Mouse (Mus musculus): ENCODE measurements around the gene Foxp1. TPM values are rescaled to one million over a fixed set of nuclear protein-coding genes. Genes with fewer than 3 reads are reported as not detected.

Gene Foxp1
- polyA plus RNA-seq, 1 experiment: 73.4 TPM

- Histone ChIP-seq H3K4me1 (ENCODE audit: control insufficient read depth, insufficient read depth, low read length) (peaks cover 12% of the 10 kb centered on the region), H3K27ac (ENCODE audit: insufficient read depth, low read depth, low read length) (no peak overlapping the region), H3K4me3 (ENCODE audit: insufficient read depth, low read length) (no peak overlapping the region)
- TF ChIP-seq CTCF (IDR thresholded peaks at IDR 0.05; ENCODE audit: low read depth, low read length) (no peak), POLR2A (IDR thresholded peaks at IDR 0.05; ENCODE audit: borderline replicate concordance, low read depth, low read length) (no peak)
Observed at GRCm38 (mm10) chr6:99300235-99300634, 222.3 kb downstream of the Foxp1 start.

DNA sequence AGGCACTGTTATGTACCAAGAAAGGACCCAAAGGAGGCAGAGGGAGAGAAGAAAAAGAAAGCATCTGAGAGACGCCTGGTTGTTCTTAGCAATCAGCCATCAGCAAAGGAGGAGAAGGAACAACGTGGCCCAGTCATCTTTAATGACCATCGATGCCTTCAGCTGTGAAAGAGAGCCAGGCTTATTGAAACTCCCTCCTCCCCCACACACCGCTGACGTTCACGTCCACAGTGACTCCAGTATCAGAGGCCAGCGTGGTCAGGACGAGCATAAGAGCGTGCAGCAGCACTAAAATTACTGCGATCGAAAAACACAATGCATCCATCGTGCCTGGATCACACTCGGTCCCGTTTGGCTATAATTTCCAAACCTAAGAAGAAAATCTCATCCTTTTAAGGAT is 223.3 kb downstream of the Foxp1 start:
- TF ChIP-seq CTCF (IDR thresholded peaks at IDR 0.05; ENCODE audit: low read depth, low read length) (no peak), POLR2A (IDR thresholded peaks at IDR 0.05; ENCODE audit: borderline replicate concordance, low read depth, low read length) (no peak)
- Histone ChIP-seq H3K27ac (ENCODE audit: insufficient read depth, low read depth, low read length) (no peak overlapping the region), H3K4me3 (ENCODE audit: insufficient read depth, low read length) (no peak overlapping the region), H3K4me1 (ENCODE audit: control insufficient read depth, insufficient read depth, low read length) (peaks cover 12% of the 10 kb centered on the region)

DNA sequence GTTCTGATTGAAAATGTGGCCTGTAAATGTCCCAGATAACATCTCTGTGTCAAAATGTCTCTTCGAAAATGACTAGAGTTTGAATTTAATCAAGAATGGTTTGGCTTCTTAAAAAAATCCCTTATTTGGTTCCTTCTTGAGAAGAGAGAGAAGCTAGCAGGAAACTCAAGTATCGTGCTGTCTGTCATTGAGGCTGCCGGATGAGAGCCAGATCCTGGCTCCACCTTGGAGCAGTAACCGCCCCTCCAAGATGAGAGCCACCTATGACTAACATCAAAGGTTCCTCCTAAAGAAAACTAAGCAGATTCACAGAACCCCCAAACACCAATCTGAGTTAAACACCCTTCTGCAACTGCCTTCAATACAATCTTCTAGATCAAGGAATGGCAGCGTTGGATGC is 225.0 kb downstream of the Foxp1 start:
- H3K4me3 ChIP-seq (ENCODE audit: insufficient read depth, low read length): no peak overlapping the region
- peaks cover 9% of the 10 kb centered on the region for H3K4me1 ChIP-seq (ENCODE audit: control insufficient read depth, insufficient read depth, low read length)
- TF ChIP-seq CTCF (IDR thresholded peaks at IDR 0.05; ENCODE audit: low read depth, low read length): no peak
- no peak for TF ChIP-seq POLR2A (IDR thresholded peaks at IDR 0.05; ENCODE audit: borderline replicate concordance, low read depth, low read length)
- H3K27ac ChIP-seq (ENCODE audit: insufficient read depth, low read depth, low read length): no peak overlapping the region

- H3K4me1 ChIP-seq (ENCODE audit: control insufficient read depth, insufficient read depth, low read length): peaks cover 7% of the 10 kb centered on the region
- H3K4me3 ChIP-seq (ENCODE audit: insufficient read depth, low read length): no peak overlapping the region
- H3K27ac ChIP-seq (ENCODE audit: insufficient read depth, low read depth, low read length): no peak overlapping the region
- TF ChIP-seq CTCF (IDR thresholded peaks at IDR 0.05; ENCODE audit: low read depth, low read length): no peak
- no peak for TF ChIP-seq POLR2A (IDR thresholded peaks at IDR 0.05; ENCODE audit: borderline replicate concordance, low read depth, low read length)
Observed at GRCm38 (mm10) chr6:99295495-99295894, 227.0 kb downstream of the Foxp1 start.

DNA sequence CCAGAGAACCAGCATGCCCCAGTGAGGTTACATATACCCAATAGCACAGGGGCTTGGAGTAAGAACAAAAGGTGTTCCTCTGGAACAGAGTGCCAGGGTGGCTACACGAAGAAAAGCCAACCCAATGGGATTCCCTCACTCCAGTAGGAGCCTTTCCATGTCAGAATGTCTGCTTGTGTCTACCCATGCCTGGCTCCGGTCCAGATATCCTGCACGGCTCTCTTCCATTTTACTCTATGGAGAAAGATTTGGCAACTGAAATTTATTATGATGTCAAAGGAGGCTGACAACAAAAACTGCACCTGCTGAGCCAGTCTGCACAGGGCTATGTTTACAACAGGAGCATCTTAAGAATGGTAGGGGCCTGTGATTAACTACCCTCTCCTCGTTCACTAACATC is 233.3 kb downstream of the Foxp1 start:
- Histone ChIP-seq H3K4me1 (ENCODE audit: control insufficient read depth, insufficient read depth, low read length) (no peaks in the 10 kb centered on the region), H3K4me3 (ENCODE audit: insufficient read depth, low read length) (no peak overlapping the region), H3K27ac (ENCODE audit: insufficient read depth, low read depth, low read length) (no peak overlapping the region)
- TF ChIP-seq CTCF (IDR thresholded peaks at IDR 0.05; ENCODE audit: low read depth, low read length) (no peak), POLR2A (IDR thresholded peaks at IDR 0.05; ENCODE audit: borderline replicate concordance, low read depth, low read length) (no peak)

- H3K27ac ChIP-seq (ENCODE audit: insufficient read depth, low read depth, low read length): no peak overlapping the region
- no peaks in the 10 kb centered on the region for H3K4me1 ChIP-seq (ENCODE audit: control insufficient read depth, insufficient read depth, low read length)
- TF ChIP-seq CTCF (IDR thresholded peaks at IDR 0.05; ENCODE audit: low read depth, low read length) (no peak), POLR2A (IDR thresholded peaks at IDR 0.05; ENCODE audit: borderline replicate concordance, low read depth, low read length) (no peak)
- no peak overlapping the region for H3K4me3 ChIP-seq (ENCODE audit: insufficient read depth, low read length)
Observed at GRCm38 (mm10) chr6:99285026-99285425, 237.5 kb downstream of the Foxp1 start.

- Histone ChIP-seq H3K4me3 (ENCODE audit: insufficient read depth, low read length) (no peak overlapping the region), H3K27ac (ENCODE audit: insufficient read depth, low read depth, low read length) (no peak overlapping the region), H3K4me1 (ENCODE audit: control insufficient read depth, insufficient read depth, low read length) (no peaks in the 10 kb centered on the region)
- TF ChIP-seq CTCF (IDR thresholded peaks at IDR 0.05; ENCODE audit: low read depth, low read length): no peak
- TF ChIP-seq POLR2A (IDR thresholded peaks at IDR 0.05; ENCODE audit: borderline replicate concordance, low read depth, low read length): no peak
Observed at GRCm38 (mm10) chr6:99284019-99284418, 238.5 kb downstream of the Foxp1 start.

DNA sequence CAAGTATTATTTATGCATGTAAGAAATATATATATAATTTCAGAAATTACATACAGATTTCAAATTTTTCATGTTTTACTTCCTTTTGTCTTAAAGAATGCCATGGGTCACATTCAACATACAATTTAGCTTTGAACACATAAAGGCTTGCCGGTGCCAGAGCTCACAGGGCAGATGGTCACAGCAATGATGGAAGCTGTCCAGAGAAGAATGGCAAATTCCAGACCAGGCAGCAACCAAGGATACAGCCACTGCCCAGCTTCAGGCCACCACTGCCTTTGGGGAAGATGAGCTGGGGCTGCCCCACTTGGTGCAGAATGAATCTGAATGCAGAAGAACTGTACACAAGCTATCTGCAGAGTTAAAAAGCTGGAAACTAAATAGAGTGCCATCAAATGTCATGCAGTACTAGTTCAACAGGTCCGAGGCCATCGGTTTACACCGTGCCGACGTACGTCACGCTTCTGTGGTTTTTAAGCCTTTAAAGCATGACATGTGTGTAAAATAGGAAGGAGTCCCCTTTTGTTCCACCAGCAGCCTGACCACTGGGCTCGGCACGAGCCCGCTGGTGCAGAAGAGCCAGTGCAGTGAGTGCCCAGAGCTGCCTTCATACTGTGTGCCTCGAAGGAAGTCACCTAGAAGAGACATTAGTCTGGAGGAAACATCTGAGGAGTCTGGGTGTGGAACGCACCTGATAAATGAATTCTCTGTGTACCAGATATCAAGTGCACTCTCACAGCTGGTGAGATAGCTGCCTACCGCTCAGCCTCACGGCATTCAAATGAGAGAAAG is 239.5 kb downstream of the Foxp1 start:
- no peaks in the 10 kb centered on the region for H3K4me1 ChIP-seq (ENCODE audit: control insufficient read depth, insufficient read depth, low read length)
- no peak overlapping the region for H3K27ac ChIP-seq (ENCODE audit: insufficient read depth, low read depth, low read length)
- H3K4me3 ChIP-seq (ENCODE audit: insufficient read depth, low read length): no peak overlapping the region
- no peak for TF ChIP-seq POLR2A (IDR thresholded peaks at IDR 0.05; ENCODE audit: borderline replicate concordance, low read depth, low read length)
- no peak for TF ChIP-seq CTCF (IDR thresholded peaks at IDR 0.05; ENCODE audit: low read depth, low read length)

DNA sequence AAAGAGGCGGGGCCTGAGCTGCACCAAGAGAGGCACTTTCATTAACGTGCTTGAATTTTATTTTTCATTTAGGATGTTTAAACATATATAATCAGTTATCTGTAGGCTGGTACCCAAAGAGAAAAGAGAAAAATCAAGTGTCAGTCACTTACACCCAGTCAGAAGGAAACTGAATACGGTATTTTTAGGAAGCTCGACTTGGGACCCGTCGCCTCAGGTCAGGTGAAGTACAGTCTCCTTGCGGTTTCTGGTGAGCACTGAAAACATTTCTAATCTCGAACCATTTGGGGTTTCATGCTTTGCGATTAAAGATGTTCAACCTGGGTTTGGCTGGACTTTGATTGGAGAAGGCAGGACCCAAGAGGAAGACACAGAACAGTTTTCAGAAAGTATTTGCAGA is 241.1 kb downstream of the Foxp1 start:
- Histone ChIP-seq H3K27ac (ENCODE audit: insufficient read depth, low read depth, low read length) (no peak overlapping the region), H3K4me3 (ENCODE audit: insufficient read depth, low read length) (no peak overlapping the region), H3K4me1 (ENCODE audit: control insufficient read depth, insufficient read depth, low read length) (no peaks in the 10 kb centered on the region)
- TF ChIP-seq CTCF (IDR thresholded peaks at IDR 0.05; ENCODE audit: low read depth, low read length) (no peak), POLR2A (IDR thresholded peaks at IDR 0.05; ENCODE audit: borderline replicate concordance, low read depth, low read length) (no peak)

DNA sequence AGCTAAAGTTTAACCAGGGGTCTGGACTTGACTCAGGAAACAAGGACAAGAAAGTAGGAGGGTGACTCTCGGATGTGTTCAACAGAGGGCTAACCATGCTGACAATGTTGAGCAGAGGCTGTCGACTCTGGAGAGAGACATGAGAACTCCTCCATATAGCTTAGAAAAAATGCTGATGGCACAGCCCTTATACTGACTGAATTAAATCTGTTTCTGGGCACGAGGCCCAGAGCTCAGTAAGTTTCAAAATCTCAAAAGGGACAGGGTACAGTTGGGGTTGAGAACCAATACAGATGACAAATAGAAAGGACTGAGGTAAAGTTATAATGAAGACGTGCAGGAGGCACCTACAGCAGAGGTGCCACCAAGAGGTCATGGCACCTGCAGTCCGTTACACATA is 241.9 kb downstream of the Foxp1 start:
- no peak overlapping the region for H3K4me3 ChIP-seq (ENCODE audit: insufficient read depth, low read length)
- no peak for TF ChIP-seq CTCF (IDR thresholded peaks at IDR 0.05; ENCODE audit: low read depth, low read length)
- no peak for TF ChIP-seq POLR2A (IDR thresholded peaks at IDR 0.05; ENCODE audit: borderline replicate concordance, low read depth, low read length)
- no peaks in the 10 kb centered on the region for H3K4me1 ChIP-seq (ENCODE audit: control insufficient read depth, insufficient read depth, low read length)
- H3K27ac ChIP-seq (ENCODE audit: insufficient read depth, low read depth, low read length): no peak overlapping the region
